Mouse (Mus musculus) hindbrain, embryonic 14.5 days (tissue): ENCODE measurements around the gene Dis3l. TPM values are rescaled to one million over a fixed set of nuclear protein-coding genes. Genes with fewer than 3 reads are reported as not detected.

Experiments
- ATAC-seq: fragments of 200-750 bp; cut with Nextera tagmentation; 2 replicates; pipeline ENCODE4 v1.8.0; 2017; ENCODE audit warnings: moderate number of reproducible peaks, mild to moderate bottlenecking, moderate TSS enrichment, moderate library complexity; ENCODE audit not compliant: low FRiP score
- DNase-seq: peaks from one replicate; pipeline ENCODE4 v3.0.0-alpha.2; 2015; ENCODE audit warnings: low spot score
- H3K27ac ChIP-seq: fragments of 300-500 bp; sonication (generic); 2 replicates; pipeline ENCODE4 v1.5.1; 2014; ENCODE audit warnings: mild to moderate bottlenecking, moderate library complexity
- H3K27me3 ChIP-seq: fragments of 300-500 bp; sonication (generic); 2 replicates; pipeline ENCODE4 v1.6.1; 2014; ENCODE audit warnings: mild to moderate bottlenecking, low read length, mixed read lengths; ENCODE audit not compliant: control insufficient read depth, insufficient read depth
- H3K36me3 ChIP-seq: fragments of 300-500 bp; sonication (generic); replicated peaks from 2 replicates; pipeline ENCODE4 v1.6.1; 2014; ENCODE audit not compliant: control insufficient read depth, insufficient read depth
- H3K4me1 ChIP-seq: fragments of 300-500 bp; sonication (generic); replicated peaks from 2 replicates; pipeline ENCODE4 v1.6.1; 2014; ENCODE audit warnings: antibody characterized with exemption, low read length, mixed read lengths; ENCODE audit not compliant: control insufficient read depth, insufficient read depth
- H3K4me2 ChIP-seq: fragments of 300-500 bp; sonication (generic); replicated peaks from 2 replicates; pipeline ENCODE4 v1.6.1; 2014; ENCODE audit warnings: mild to moderate bottlenecking, moderate library complexity
- H3K4me3 ChIP-seq: fragments of 300-500 bp; sonication (generic); replicated peaks from 2 replicates; pipeline ENCODE4 v1.5.1; 2014; ENCODE audit warnings: mild to moderate bottlenecking, low read length
- H3K9ac ChIP-seq: fragments of 300-500 bp; sonication (generic); 2 replicates; pipeline ENCODE4 v1.6.1; 2014
- H3K9me3 ChIP-seq: fragments of 300-500 bp; sonication (generic); 2 replicates; pipeline ENCODE4 v1.6.1; 2016; ENCODE audit warnings: low read length; ENCODE audit not compliant: control insufficient read depth
- WGBS: fragments of 180-500 bp; shearing (Covaris S2); extraction: QIAGEN DNeasy Blood & Tissue Kit; methylation state at CpG from one replicate; pipeline ENCODE4 v1.1.7; 2014; 5-methylcytosine and 5-hydroxymethylcytosine counted together
- polyA plus RNA-seq: library from polyadenylated mRNA; unstranded; fragments of >200 nt; fragmentation: Nextera tagmentation; extraction: Ambion mirVana; gene quantifications from 2 replicates; pipeline ENCODE4 v1.2.1, GENCODE M21; 2014

Dis3l gene
- polyA plus RNA-seq, 1 experiment from 2014 or later: 21.1 TPM

GRCm38 (mm10) chr9:64282404-64282987, 58.6 kb downstream of the Dis3l start:
- H3K4me2 ChIP-seq: peak overlapping the region; percentile 68
- peak overlapping the region; percentile 81; the same call in 1 of the 2 replicates for H3K9ac ChIP-seq
- no peak overlapping the region for H3K27ac ChIP-seq
- WGBS: 72% methylated on average over 5 of the region's 5 CpGs
- no peaks in the 10 kb centered on the region for H3K36me3 ChIP-seq
- H3K27me3 ChIP-seq: no peaks in the 10 kb centered on the region
- H3K4me3 ChIP-seq: peak overlapping the region; percentile 74
- peaks cover 6% of the 10 kb centered on the region; the same call in 1 of the 2 replicates for H3K4me1 ChIP-seq
- no peaks in the 10 kb centered on the region for H3K9me3 ChIP-seq
- no peak for ATAC-seq
- no peak for DNase-seq

DNA sequence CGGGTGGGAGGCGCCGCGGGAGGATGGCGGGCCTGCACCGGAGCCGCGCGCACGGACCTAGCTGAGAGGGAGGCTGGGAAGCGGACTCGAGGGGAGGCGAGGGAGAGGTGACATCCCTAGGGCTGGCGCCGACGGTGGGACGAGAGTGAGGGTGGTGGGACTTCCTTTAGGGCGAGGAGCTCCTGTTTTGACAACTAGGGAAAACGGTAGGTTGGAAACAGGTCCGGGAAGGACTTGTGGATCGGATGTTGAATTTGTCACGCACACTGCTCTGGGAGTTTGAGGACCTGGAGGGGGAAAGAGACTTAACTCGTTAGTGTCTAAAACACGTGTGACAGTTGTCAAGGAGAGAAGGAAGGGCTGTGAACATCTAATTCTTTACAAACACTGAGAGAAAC, 59.3 kb downstream of the Dis3l start:
- Histone ChIP-seq H3K9ac (peak overlapping the region; percentile 81), H3K9me3 (no peaks in the 10 kb centered on the region), H3K4me2 (peak overlapping the region; percentile 68), H3K27me3 (no peaks in the 10 kb centered on the region), H3K4me1 (peaks cover 6% of the 10 kb centered on the region; the same call in 1 of the 2 replicates), H3K36me3 (no peaks in the 10 kb centered on the region), H3K27ac (peak overlapping the region; percentile 81), H3K4me3 (peak overlapping the region; percentile 74)
- ATAC-seq (peak; percentile 90), DNase-seq (no peak)
- WGBS: under 1% methylated on average over 23 of the region's 24 CpGs

DNA sequence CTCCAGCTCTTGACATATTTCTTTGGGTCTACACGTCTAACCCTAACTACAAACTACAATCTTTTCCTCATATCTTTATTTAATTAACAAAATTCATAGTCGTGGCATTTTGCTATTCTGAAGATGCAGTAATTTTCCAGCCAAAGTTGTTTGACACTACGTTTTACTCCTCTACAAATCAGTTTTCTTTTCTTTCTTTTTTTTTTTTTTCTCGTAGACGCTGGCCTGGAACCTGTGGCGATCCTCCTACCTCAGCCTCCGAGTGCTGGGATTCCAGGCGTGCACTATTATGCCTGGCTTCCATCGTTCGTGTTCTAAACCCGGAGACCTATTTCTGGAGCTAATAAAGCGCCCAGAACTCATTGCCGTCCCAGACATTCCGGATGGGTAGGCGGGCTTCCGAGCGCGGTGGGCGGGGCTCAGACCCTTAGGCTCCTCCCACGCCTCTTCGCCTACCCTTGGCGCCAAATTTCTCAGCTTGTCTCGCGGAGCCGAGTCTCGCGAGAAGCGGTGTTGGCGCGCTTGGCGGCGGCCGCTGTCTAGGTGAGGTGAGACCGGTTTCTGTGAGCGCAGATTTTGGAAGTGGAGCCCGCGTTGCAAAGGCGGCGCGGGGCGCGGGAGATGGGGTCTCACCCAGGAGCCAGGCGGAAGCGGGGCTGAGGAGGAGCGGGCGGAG, 59.8 kb downstream of the Dis3l start, which contains the start of gene Tipin:
Gene Tipin, plus strand, starts transcription at position 477 of the 676 bp plus-strand sequence.
- H3K27me3 ChIP-seq: no peaks in the 10 kb centered on the region
- H3K4me3 ChIP-seq: peak within 1 kb of the TSS; percentile 74
- peak within 1 kb of the TSS; percentile 81 for H3K27ac ChIP-seq
- H3K36me3 ChIP-seq: no peaks in the 10 kb centered on the region
- H3K9ac ChIP-seq: peak within 1 kb of the TSS; percentile 81
- WGBS: 3% methylated on average over 46 of the region's 46 CpGs
- ATAC-seq (peak; percentile 96), DNase-seq (peak; percentile 96)
- peaks cover 6% of the 10 kb centered on the region; the same call in 1 of the 2 replicates for H3K4me1 ChIP-seq
- H3K4me2 ChIP-seq: peak within 1 kb of the TSS; percentile 68
- H3K9me3 ChIP-seq: no peaks in the 10 kb centered on the region

DNA sequence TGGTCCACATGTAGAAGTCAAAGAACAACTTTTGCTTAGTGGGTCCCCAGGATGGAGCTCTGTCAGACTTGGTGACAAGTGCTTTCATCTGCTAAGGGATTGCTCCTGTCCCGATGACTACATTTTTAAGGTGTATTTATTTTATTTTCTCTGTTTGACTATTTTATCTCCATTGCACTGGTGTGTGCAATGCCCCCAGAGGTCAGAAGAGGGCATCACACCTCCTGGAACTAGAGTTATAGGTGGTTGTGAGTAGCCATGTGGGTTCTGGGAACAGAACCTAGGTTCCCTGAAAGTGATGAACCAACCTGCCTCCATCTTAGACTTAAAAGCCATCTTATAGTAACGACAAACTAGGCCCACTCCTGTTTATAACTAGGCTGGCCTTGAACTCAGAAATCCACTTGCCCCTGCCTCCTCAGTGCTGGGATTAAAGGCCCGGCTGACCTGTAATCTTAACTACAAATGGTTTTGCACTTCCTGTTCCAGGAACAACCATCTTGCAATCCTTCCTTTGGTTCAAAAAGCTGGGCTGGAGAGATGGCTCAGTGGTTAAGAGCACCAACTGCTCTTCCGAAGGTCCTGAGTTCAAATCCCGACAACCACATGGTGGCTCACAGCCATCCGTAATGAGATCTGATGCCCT, 62.3 kb downstream of the Dis3l start:
- Histone ChIP-seq H3K36me3 (no peaks in the 10 kb centered on the region), H3K27me3 (no peaks in the 10 kb centered on the region), H3K4me2 (no peak overlapping the region), H3K9ac (no peak overlapping the region), H3K9me3 (no peaks in the 10 kb centered on the region), H3K27ac (no peak overlapping the region), H3K4me1 (peaks cover 6% of the 10 kb centered on the region; the same call in 1 of the 2 replicates), H3K4me3 (no peak overlapping the region)
- ATAC-seq: no peak
- 97% methylated on average over 6 of the region's 6 CpGs for WGBS
- no peak for DNase-seq

DNA sequence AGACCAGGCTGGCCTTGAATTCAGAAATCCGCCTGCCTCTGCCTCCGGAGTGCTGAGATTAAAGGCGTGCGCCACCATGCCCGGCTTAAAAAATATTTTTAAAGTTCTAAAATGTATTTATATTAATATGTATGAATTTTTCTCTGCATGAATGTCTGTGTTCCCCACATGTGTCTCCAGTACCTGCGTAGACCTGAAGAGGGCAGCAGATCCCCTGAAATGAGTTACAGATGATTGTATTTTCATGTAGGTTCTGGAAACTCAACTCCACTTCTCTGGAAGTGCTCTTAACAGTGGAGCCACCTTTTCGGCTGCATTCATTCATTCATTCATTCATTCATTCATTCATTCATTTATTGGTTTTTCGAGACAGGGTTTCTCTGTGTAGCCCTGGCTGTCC, 63.4 kb downstream of the Dis3l start:
- Histone ChIP-seq H3K4me1 (peaks cover 6% of the 10 kb centered on the region; the same call in 1 of the 2 replicates), H3K9ac (no peak overlapping the region), H3K36me3 (no peaks in the 10 kb centered on the region), H3K4me2 (no peak overlapping the region), H3K27me3 (no peaks in the 10 kb centered on the region), H3K4me3 (no peak overlapping the region), H3K9me3 (no peaks in the 10 kb centered on the region), H3K27ac (no peak overlapping the region)
- no peak for ATAC-seq
- DNase-seq: peak; percentile 82
- 77% methylated on average over 8 of the region's 8 CpGs for WGBS

DNA sequence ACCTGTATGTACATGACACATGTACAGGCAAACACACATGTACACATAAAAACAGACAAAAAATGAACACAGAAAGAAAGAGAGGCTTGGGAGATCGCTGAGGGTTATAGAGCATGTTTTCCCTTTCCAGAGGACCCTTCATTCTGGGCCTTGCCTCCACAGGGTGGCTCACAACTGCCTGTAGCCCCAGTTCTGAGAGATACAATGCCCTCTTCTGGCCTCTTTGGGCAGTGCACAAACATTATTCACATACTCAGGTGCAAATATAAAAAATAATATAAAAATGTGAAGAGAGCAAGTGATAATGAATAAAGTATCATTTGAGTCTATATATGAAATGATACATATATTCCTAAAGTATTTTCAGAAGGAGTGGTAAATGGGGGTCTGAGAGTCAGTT, 66.2 kb downstream of the Dis3l start:
- no peaks in the 10 kb centered on the region for H3K9me3 ChIP-seq
- H3K4me1 ChIP-seq: no peaks in the 10 kb centered on the region
- H3K4me2 ChIP-seq: no peak overlapping the region
- no peak for ATAC-seq
- H3K9ac ChIP-seq: no peak overlapping the region
- no peak for DNase-seq
- H3K27me3 ChIP-seq: no peaks in the 10 kb centered on the region
- 79% methylated on average over 1 of the region's 1 CpGs for WGBS
- H3K27ac ChIP-seq: no peak overlapping the region
- H3K36me3 ChIP-seq: no peaks in the 10 kb centered on the region
- no peak overlapping the region for H3K4me3 ChIP-seq

DNA sequence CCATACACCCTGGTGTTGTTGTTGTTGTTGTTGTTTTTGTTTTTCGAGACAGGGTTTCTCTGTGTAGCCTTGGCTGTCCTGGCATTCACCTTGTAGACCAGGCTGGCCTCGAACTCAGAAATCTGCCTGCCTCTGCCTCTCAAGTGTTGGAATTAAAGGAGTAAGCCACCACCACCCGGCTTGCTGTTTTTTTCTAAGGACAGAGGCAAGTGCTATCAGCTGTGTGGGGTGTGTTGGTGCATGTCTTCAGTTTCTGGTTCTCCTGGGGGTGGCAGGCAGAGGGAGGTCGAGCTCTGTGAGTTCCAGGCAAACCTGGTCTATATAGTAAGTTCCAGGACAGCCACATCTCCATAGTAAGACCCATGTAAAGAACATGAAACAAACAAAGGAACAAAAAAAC, 66.8 kb downstream of the Dis3l start:
- no peak for DNase-seq
- no peak overlapping the region for H3K4me2 ChIP-seq

DNA sequence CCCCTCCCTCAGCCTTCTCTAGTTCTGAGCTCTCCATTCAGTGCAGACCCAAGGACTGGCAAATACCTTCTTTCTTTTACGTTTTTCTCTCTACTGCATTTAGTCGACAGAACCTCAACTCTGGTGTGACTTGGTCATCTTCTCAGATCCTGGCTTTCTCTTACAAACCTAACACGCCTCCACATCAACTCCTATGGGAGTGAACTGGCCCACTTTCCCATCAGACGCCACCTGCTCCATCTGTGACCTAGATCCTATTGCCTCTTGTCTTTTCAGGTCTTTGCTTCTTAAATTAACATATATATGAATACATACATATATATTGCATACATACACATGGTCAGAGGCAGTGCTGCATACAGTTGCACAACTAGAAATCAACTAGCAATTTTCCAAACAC, 67.3 kb downstream of the Dis3l start:
- Histone ChIP-seq H3K9ac (no peak overlapping the region), H3K9me3 (no peaks in the 10 kb centered on the region), H3K4me1 (no peaks in the 10 kb centered on the region), H3K4me2 (no peak overlapping the region), H3K36me3 (no peaks in the 10 kb centered on the region), H3K4me3 (no peak overlapping the region), H3K27me3 (no peaks in the 10 kb centered on the region), H3K27ac (no peak overlapping the region)
- ATAC-seq: no peak
- 67% methylated on average over 4 of the region's 4 CpGs for WGBS
- DNase-seq: no peak

More for the DNA sequence above, 66.8 kb downstream of the Dis3l start:
- Histone ChIP-seq H3K27me3 (no peaks in the 10 kb centered on the region), H3K4me1 (no peaks in the 10 kb centered on the region), H3K9ac (no peak overlapping the region), H3K4me3 (no peak overlapping the region), H3K36me3 (no peaks in the 10 kb centered on the region), H3K27ac (no peak overlapping the region), H3K9me3 (no peaks in the 10 kb centered on the region)
- ATAC-seq: no peak
- WGBS: 75% methylated on average over 4 of the region's 4 CpGs

DNA sequence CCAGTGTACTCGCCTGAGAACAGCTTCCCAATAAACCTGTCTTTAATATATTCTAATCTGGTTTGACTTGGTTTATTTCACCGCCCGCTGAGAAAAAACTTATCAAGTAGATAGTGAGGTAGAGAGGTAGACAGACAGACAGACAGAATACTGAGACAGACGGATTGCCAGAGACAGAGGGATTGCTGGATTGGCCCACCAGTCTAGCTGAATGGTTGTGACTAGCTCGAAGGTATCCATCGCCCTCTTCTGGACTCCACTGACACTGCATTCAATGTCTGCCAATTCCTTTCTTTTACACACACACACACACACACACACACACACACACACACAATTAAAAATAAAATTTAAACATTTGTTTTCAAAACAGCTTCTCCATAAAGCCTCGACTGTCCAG, 68.5 kb downstream of the Dis3l start:
- no peak overlapping the region for H3K4me2 ChIP-seq
- H3K27ac ChIP-seq: no peak overlapping the region
- ATAC-seq: no peak
- H3K36me3 ChIP-seq: no peaks in the 10 kb centered on the region
- DNase-seq: no peak
- no peaks in the 10 kb centered on the region for H3K4me1 ChIP-seq
- H3K9me3 ChIP-seq: no peaks in the 10 kb centered on the region
- H3K9ac ChIP-seq: no peak overlapping the region
- WGBS: 52% methylated on average over 7 of the region's 7 CpGs
- no peaks in the 10 kb centered on the region for H3K27me3 ChIP-seq
- no peak overlapping the region for H3K4me3 ChIP-seq
